Mouse (Mus musculus) stomach, postnatal 0 days (tissue): ENCODE data around the gene Sult2b1. TPM values are rescaled to one million over a fixed set of nuclear protein-coding genes. Genes with fewer than 3 reads are reported as not detected.
A peak's percentile ranks its signal among the peaks of the same experiment; 100 is the strongest.

ENCODE experiments used
- ATAC-seq: fragments of 200-750 bp; cut with Nextera tagmentation; 2 replicates; pipeline ENCODE4 v1.8.0; 2017; ENCODE audit not compliant: low FRiP score, low TSS enrichment
- DNase-seq: peaks from one replicate; pipeline ENCODE4 v3.0.0-alpha.2; 2016; ENCODE audit warnings: low spot score
- H3K27ac ChIP-seq: fragments of 300-500 bp; sonication (generic); replicated peaks from 2 replicates; pipeline ENCODE4 v1.5.1; 2014; ENCODE audit warnings: mild to moderate bottlenecking, control low read depth
- H3K27me3 ChIP-seq: fragments of 300-500 bp; sonication (generic); 2 replicates; pipeline ENCODE4 v1.6.1; 2014; ENCODE audit warnings: low read length; ENCODE audit not compliant: control insufficient read depth, insufficient read depth
- H3K36me3 ChIP-seq: fragments of 300-500 bp; sonication (generic); 2 replicates; pipeline ENCODE4 v1.6.1; 2014; ENCODE audit warnings: low read length, mixed read lengths; ENCODE audit not compliant: control insufficient read depth, insufficient read depth
- H3K4me1 ChIP-seq: fragments of 300-500 bp; sonication (generic); replicated peaks from 2 replicates; pipeline ENCODE4 v1.6.1; 2014; ENCODE audit warnings: antibody characterized with exemption; ENCODE audit not compliant: control insufficient read depth, insufficient read depth
- H3K4me2 ChIP-seq: fragments of 300-500 bp; sonication (generic); replicated peaks from 2 replicates; pipeline ENCODE4 v1.6.1; 2014; ENCODE audit warnings: low read depth, mild to moderate bottlenecking, control low read depth, moderate library complexity
- H3K4me3 ChIP-seq: fragments of 300-500 bp; sonication (generic); 2 replicates; pipeline ENCODE4 v1.5.1; 2014; ENCODE audit warnings: low read depth, low read length, control low read depth
- H3K9ac ChIP-seq: fragments of 300-500 bp; sonication (generic); 2 replicates; pipeline ENCODE4 v1.6.1; 2014; ENCODE audit warnings: mild to moderate bottlenecking, low read length, control low read depth, mixed read lengths
- H3K9me3 ChIP-seq: fragments of 300-500 bp; sonication (generic); 2 replicates; pipeline ENCODE4 v1.6.1; 2016; ENCODE audit warnings: low read length; ENCODE audit not compliant: control insufficient read depth
- CTCF ChIP-seq: IDR thresholded peaks from 2 replicates; pipeline ENCODE4 v1.5.1; 2016; ENCODE audit warnings: antibody characterized with exemption, low read depth, mild to moderate bottlenecking, moderate library complexity
- EP300 ChIP-seq: optimal IDR thresholded peaks from 2 replicates; pipeline ENCODE3; 2016; ENCODE audit warnings: antibody characterized with exemption
- WGBS: fragments of 180-500 bp; shearing (Covaris S2); extraction: QIAGEN DNeasy Blood & Tissue Kit; methylation state at CpG from one replicate; pipeline ENCODE4 v1.1.7; 2014; 5-methylcytosine and 5-hydroxymethylcytosine counted together
- polyA plus RNA-seq: library from polyadenylated mRNA; unstranded; fragments of >200 nt; fragmentation: Nextera tagmentation; extraction: Ambion mirVana; gene quantifications from 2 replicates; pipeline ENCODE4 v1.2.1, GENCODE M21; 2015

The Sult2b1 gene
- polyA plus RNA-seq, 1 experiment from 2014 or later = 87.1 TPM

- TF ChIP-seq CTCF = no peak
- Histone ChIP-seq H3K9me3 (no peaks in the 10 kb centered on the region), H3K9ac (no peak overlapping the region), H3K4me3 (no peak overlapping the region), H3K4me1 (no peaks in the 10 kb centered on the region), H3K36me3 (no peaks in the 10 kb centered on the region), H3K27ac (no peak overlapping the region), H3K4me2 (no peak overlapping the region), H3K27me3 (no peaks in the 10 kb centered on the region)
- ATAC-seq (no peak), DNase-seq (peak; percentile 16)
- WGBS = 62% methylated on average over 10 of the region's 10 CpGs
Measured at GRCm38 (mm10) chr7:45739820-45740219, 44.6 kb downstream of the Sult2b1 start.

GRCm38 (mm10) chr7:45739162-45739763 is 45.2 kb downstream of the Sult2b1 start:
- no peaks in the 10 kb centered on the region for H3K36me3 ChIP-seq
- H3K4me3 ChIP-seq = no peak overlapping the region
- ATAC-seq (peak; percentile 81), DNase-seq (peak; percentile 89)
- TF ChIP-seq CTCF = peak; percentile 94
- TF ChIP-seq EP300 = no peak
- no peaks in the 10 kb centered on the region for H3K9me3 ChIP-seq
- H3K27me3 ChIP-seq = no peaks in the 10 kb centered on the region
- 10% methylated on average over 9 of the region's 9 CpGs for WGBS
- H3K4me2 ChIP-seq = no peak overlapping the region
- H3K9ac ChIP-seq = no peak overlapping the region
- no peaks in the 10 kb centered on the region for H3K4me1 ChIP-seq
- H3K27ac ChIP-seq = no peak overlapping the region

GRCm38 (mm10) chr7:45733477-45733876 is 51.0 kb downstream of the Sult2b1 start:
- no peaks in the 10 kb centered on the region for H3K9me3 ChIP-seq
- WGBS = 83% methylated on average over 5 of the region's 5 CpGs
- ATAC-seq (no peak), DNase-seq (no peak)
- 0 out of 2 replicates have a peak overlapping the region, but pooled peaks have one; percentile 8 for H3K9ac ChIP-seq
- no peaks in the 10 kb centered on the region for H3K36me3 ChIP-seq
- H3K4me1 ChIP-seq = 0 out of 2 replicates have a peak, but pooled peaks cover 4% of the 10 kb centered on the region
- TF ChIP-seq CTCF (no peak), EP300 (no peak)
- 0 out of 2 replicates have a peak overlapping the region, but pooled peaks have one; percentile 8 for H3K27ac ChIP-seq
- no peak overlapping the region for H3K4me3 ChIP-seq
- H3K4me2 ChIP-seq = no peak overlapping the region
- H3K27me3 ChIP-seq = no peaks in the 10 kb centered on the region

- 0 out of 2 replicates have a peak, but pooled peaks cover 4% of the 10 kb centered on the region for H3K4me1 ChIP-seq
- WGBS = 21% methylated on average over 16 of the region's 16 CpGs
- 0 out of 2 replicates have a peak overlapping the region, but pooled peaks have one; percentile 18 for H3K9ac ChIP-seq
- H3K9me3 ChIP-seq = no peaks in the 10 kb centered on the region
- no peak for TF ChIP-seq EP300
- TF ChIP-seq CTCF = peak; percentile 74
- DNase-seq (peak; percentile 83), ATAC-seq (peak; percentile 8)
- H3K36me3 ChIP-seq = no peaks in the 10 kb centered on the region
- H3K4me3 ChIP-seq = no peak overlapping the region
- H3K27me3 ChIP-seq = no peaks in the 10 kb centered on the region
- H3K27ac ChIP-seq = peak overlapping the region; percentile 78
- H3K4me2 ChIP-seq = no peak overlapping the region
Measured at GRCm38 (mm10) chr7:45730727-45731431, 53.6 kb downstream of the Sult2b1 start.

- Histone ChIP-seq H3K27me3 (no peaks in the 10 kb centered on the region), H3K9ac (no peak overlapping the region), H3K4me3 (no peak overlapping the region), H3K4me2 (no peak overlapping the region), H3K36me3 (peaks cover 10% of the 10 kb centered on the region), H3K27ac (peak overlapping the region; percentile 73), H3K4me1 (0 out of 2 replicates have a peak, but pooled peaks cover 4% of the 10 kb centered on the region), H3K9me3 (no peaks in the 10 kb centered on the region)
- WGBS = 48% methylated on average over 3 of the region's 3 CpGs
- DNase-seq (peak; percentile 82), ATAC-seq (peak; percentile 80)
- TF ChIP-seq EP300 (no peak), CTCF (no peak)
Measured at GRCm38 (mm10) chr7:45727625-45728024, 56.8 kb downstream of the Sult2b1 start.

- ATAC-seq (no peak), DNase-seq (no peak)
- Histone ChIP-seq H3K4me3 (no peak overlapping the region), H3K9ac (no peak overlapping the region), H3K27ac (peak overlapping the region; percentile 73), H3K4me1 (0 out of 2 replicates have a peak, but pooled peaks cover 4% of the 10 kb centered on the region), H3K9me3 (no peaks in the 10 kb centered on the region), H3K27me3 (no peaks in the 10 kb centered on the region), H3K36me3 (peaks cover 10% of the 10 kb centered on the region), H3K4me2 (no peak overlapping the region)
- WGBS = 86% methylated on average over 10 of the region's 10 CpGs
- TF ChIP-seq EP300 (no peak), CTCF (no peak)
Measured at GRCm38 (mm10) chr7:45726419-45726818, 58.0 kb downstream of the Sult2b1 start.
